Mouse (Mus musculus): ENCODE results near the gene Klra4. TPM values are rescaled to one million over a fixed set of nuclear protein-coding genes. Genes with fewer than 3 reads are reported as not detected.
"Not testable (repeated sequence)": the region's sequence is repeated elsewhere in the genome, so short reads cannot be mapped to it uniquely, and the experiment has no call there.

Klra4 gene
- polyA plus RNA-seq (2012) = not detected in 2 replicates

GRCm38 (mm10) chr6:130067171-130067570 lies at the start of gene Klra4:
Gene Klra4 (minus strand): TSS chr6:130067271.
- TF ChIP-seq GATA1 (IDR thresholded peaks at IDR 0.05; ENCODE audit: low read length) = not testable (repeated sequence)

GRCm38 (mm10) chr6:130110485-130110884 lies 43.4 kb upstream of the Klra4 start:
- no peak for TF ChIP-seq GATA1 (IDR thresholded peaks at IDR 0.05; ENCODE audit: low read length)

DNA sequence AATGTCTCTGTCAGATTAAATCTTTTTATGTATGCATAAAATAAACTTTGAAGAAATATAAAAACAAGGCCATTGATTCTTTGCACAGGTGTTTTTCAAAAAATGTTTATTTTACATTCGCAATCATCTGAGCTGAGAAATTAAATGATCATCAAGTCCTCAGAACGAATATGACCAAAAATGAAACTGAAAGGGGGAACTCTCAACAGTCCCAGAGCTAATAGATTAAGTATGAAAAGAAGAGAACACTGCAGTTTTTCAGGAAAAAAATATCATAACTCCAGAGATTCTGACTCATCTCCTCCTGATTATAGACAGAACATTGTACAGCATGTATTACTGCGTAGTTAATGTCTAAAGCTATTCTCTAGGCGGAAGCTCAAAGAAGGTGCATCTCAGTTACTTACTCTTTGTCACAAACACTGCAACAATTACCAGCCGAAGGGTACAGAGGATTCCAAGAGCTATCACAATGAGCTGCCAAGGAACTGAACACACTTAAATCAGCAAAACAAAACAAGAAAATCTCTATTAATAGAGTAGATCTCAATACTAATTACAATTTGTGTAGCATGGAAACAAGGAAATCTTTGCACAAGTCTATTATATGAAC lies 25.4 kb upstream of the Klra4 start:
- no peak for TF ChIP-seq GATA1 (IDR thresholded peaks at IDR 0.05; ENCODE audit: low read length)

DNA sequence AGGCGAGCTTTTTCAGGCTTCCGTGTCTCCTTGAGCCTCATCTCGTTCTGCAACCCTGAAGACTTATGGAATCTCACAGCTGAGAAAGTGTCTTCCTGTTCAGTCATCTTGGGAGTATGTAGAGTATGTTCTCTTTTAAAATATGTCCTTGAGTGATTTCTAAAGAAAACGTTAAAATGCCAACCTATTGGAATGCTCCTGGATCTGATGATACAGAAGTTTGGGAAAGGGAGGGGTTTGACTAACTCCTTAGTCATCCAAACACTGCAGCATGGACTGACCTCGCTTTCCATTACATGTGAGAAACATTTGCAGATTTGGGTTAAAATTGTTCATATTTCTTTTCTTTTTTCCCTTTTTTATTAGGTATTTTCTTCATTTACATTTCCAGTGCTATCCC lies 1.9 kb downstream of the Klra4 start:
- no peak for TF ChIP-seq GATA1 (IDR thresholded peaks at IDR 0.05; ENCODE audit: low read length)

- no peak for TF ChIP-seq GATA1 (IDR thresholded peaks at IDR 0.05; ENCODE audit: low read length)
Observed at GRCm38 (mm10) chr6:130026854-130027253, 40.2 kb downstream of the Klra4 start, which contains the start of gene Klra6. Gene Klra6 (minus strand): TSS chr6:130026954.

Other genes with a start within 250 kb of the Klra4 start
- gene Gm17631, start 204.6 kb downstream of the Klra4 start, polyA plus RNA-seq (2012) = not detected in 2 replicates
- not detected in 2 replicates for gene Klra17, start 190.6 kb downstream of the Klra4 start, polyA plus RNA-seq (2012)
- gene Klra5, start 149.6 kb downstream of the Klra4 start, polyA plus RNA-seq (2012) = not detected in 2 replicates
- not detected in 2 replicates for gene Klra6, start 40.3 kb downstream of the Klra4 start, polyA plus RNA-seq (2012)
- gene Klra8, start 62.6 kb upstream of the Klra4 start, polyA plus RNA-seq (2012) = not detected in 2 replicates
- not detected in 2 replicates for gene Klra9, start 125.8 kb upstream of the Klra4 start, polyA plus RNA-seq (2012)
- gene Klra7, start 166.1 kb upstream of the Klra4 start, polyA plus RNA-seq (2012) = not detected in 2 replicates
- not detected in 2 replicates for gene Klra10, start 214.7 kb upstream of the Klra4 start, polyA plus RNA-seq (2012)